Mouse (Mus musculus) kidney, postnatal 4 days (tissue): Measurements from ENCODE around the gene Fads3.

Experiments used
- DNase-seq, 2 experiments: peaks; one replicate each; pipeline ENCODE4 v3.0.0; 2021; ENCODE audit warnings: mixed read lengths in 2 of 2

The Fads3 gene

DNA sequence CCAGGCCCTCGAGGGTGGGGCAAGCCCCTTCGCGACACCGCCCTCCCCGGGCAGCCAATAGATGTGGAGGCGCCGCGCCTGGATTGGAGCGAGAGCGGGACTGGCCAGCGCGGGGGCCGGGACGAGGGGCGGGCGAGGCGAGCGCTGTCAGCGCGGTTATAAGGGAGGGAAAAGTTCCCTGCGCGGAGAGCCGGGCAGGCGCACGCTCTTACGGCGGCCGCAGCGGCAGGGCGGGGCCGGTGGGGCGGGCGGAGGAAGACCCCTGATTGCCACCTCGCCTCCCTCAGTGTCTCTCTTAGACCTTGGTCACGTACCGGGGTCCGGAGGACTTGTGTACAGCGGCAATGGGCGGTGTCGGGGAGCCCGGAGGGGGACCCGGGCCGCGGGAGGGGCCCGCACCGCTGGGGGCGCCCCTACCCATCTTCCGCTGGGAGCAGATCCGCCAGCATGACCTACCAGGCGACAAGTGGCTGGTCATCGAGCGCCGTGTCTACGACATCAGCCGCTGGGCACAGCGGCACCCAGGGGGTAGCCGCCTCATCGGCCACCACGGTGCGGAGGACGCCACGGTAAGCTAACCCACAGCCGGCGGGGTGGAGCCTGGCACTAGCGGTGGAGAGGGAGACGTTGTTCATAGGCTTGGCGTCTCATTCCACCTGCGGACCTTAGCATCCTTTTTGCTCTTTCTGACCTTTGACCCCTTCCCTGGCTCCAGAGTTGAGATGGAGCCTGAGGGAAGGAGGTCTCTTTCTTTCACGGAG is at the start of gene Fads3:
Gene Fads3, plus strand, starts transcription at position 182 of the 761 bp plus-strand sequence.
- DNase-seq = peak; percentile 86 to 90

DNA sequence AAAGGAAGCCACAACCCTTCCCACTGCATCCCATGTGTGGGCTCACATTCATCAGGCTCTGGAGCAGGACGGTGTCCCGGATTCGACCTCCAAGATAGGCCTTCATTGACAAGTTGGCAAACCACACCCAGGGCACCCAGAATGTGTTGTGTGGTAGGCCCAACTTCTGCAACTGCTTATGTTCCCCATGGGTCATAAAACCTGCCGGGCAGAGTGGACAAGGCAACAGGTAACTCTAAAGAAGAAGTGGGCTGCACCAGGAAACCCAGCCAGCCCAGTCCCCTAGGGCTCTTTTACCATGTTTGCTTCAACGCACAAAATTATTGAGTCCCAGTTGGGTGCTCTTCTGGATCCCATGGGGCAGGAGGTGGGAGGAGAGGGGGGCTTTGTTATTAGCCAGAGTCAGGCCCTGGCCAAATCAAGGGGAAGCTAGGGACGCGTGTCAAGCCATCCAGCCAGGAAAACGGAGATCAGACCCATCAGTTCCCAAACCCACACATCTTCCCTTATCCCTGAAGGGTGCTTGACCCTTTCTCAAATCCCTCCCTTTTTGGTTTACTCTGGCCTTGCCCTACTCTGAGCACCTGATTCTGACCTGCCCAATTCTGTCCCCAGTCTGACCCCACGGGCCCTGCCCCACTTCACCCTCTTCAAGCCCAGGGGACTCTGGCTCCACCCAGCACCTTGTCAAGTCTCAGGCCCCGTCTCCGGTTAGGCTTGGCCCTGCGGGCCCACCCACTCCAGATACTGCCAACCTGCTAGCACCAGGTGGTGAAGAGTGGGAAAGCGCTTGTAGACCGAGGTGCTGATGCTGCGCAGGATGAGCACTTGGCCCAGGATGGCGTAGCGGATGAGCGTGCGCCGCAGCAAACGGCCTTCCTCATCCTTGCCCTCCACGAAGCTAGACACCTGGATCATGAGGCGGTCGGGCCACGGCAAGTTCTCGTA is 49.1 kb upstream of the Fads3 start:
- peak in 1 of 2 experiments; percentile 23 for DNase-seq

DNA sequence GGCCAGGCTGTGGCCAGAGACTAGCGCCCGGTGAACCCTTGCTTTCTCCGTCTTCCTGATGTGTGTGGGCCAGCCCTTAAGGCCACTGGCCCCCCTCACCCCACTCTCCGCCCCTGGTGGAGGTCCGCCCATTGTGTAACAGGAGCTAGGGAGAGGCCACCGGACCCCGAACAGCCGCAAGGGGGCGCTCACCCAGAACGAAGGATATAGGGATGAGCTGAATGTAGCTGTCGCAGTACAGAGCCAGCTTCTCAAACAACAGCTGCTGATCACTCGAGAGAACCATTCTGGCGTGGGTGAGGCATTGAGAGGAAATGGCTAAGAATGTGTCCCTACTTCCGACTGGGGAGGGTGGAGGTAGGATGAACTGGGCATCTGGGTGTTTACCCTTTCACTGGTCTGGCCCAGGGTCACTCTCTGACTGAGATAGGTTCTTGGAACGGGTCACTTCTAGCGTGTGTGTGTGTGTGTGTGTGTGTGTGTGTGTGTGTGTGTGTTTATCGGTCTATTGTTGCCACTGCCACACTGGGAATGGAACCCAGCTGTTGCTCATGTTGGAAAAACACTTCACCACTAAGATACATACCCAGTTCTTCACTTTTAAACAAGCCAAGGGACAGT is 48.2 kb upstream of the Fads3 start:
- DNase-seq = peak; percentile 98

DNA sequence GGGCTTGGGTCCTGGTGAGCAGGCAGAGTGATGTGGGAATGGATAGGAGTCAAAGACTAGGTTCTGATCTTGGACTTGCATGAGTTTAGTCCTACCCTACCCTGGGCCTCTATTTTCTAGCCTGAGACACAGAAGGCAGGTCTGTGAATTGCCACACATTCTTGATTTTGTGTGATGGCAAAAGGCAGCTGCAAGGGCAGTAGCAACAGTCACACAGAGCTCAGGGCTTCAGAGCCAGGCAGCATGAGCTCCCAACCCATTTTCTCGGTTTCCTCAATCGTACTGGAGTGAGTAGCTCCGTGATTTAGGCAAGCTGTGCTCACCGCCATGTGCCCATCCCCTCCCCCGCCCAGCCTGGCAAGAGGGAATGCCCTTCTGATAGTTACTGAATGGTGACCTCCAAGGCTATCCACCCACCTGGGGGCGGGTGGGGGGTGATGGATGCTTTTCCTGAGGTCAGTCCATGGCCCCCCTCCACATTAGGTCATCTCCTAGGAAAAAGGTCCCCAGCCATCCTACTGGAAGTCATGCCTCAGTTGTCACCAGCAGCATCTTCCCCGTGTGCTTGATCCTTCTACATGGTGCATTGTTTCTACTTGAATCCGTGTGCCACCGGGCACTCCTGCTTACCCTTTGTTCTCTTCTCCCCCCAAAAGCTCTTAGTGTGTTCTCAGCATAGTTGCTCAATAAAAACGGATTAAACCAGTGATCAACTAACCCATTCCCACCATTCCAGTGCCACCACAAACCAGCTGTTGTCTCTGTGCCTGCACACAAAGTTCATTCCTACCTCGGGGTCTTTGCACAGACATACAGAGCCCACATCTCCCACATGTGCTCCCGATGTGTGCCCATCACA is 43.9 kb upstream of the Fads3 start:
- no peak for DNase-seq

DNA sequence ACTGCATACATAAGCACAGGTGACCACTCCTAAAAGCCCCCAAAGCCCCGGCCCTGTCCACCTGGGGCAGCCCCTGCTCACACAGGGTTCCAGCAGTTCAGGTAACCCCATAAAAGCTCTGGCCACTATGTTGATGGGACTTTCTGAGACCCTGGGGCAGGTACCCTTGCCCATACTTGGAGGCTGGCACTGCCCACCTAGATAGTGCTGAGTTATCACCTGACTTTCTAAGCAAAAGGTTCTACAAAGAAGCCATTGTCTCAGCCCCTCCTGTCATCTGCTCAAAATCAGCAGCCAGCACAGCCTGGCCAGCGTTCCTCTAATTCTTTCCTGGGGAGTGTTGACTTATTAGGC is 43.3 kb upstream of the Fads3 start:
- DNase-seq = no peak

DNA sequence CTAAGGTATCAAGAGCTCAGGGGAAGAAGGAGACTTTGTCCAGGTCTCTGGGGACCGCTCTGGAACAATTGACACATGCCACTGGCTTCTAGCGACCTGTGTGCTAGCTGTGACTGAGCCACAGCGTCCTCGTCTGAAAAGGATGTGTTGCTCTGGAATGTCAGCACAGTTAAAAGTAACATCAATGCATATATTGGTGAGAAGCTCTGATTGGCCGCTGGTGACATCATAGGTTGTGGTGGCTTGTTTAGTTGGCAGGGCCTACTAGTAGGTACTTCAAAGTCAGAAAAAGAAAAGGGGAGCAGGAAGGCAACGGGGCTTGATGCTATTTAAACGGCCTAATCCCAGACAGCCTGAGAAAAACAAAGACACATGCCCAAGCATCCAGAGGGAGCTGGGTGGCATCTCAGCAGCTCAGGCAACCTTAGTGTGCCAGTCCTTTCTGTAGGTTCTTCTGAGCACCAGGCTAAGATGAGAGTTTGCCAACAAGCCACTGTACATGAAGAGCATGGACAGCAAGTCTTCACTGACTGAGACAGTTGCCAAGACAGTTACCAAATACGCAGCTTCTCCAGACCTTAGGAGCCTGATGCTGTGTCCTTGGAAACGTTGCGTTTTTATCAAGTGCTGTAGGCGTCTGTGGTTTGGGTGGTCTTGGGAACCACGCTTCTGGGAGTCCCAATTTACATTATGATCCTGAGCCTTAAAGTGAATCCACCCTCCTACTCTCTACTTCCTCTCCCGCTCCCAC is 42.5 kb upstream of the Fads3 start:
- DNase-seq = no peak

DNA sequence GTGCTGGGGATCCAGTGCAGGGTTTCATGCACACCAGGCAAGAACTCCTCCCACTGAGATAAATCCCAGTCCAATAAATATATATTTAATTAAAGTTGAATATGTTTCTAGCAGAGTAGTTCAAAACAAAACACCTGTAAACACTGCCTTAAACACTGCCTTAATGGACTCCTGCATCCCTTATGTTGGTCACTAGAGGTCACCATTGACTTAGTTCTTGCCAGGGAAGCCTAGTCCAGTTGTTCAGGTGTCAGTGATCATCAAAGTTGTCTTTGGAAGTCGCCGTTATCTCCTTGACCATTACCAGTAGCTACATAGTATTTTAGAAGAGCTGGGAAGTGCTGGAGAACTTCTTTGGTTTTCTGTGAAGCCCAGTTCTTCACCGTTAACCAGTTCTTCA is 41.0 kb upstream of the Fads3 start:
- peak in 1 of 2 experiments; percentile 46 for DNase-seq

DNA sequence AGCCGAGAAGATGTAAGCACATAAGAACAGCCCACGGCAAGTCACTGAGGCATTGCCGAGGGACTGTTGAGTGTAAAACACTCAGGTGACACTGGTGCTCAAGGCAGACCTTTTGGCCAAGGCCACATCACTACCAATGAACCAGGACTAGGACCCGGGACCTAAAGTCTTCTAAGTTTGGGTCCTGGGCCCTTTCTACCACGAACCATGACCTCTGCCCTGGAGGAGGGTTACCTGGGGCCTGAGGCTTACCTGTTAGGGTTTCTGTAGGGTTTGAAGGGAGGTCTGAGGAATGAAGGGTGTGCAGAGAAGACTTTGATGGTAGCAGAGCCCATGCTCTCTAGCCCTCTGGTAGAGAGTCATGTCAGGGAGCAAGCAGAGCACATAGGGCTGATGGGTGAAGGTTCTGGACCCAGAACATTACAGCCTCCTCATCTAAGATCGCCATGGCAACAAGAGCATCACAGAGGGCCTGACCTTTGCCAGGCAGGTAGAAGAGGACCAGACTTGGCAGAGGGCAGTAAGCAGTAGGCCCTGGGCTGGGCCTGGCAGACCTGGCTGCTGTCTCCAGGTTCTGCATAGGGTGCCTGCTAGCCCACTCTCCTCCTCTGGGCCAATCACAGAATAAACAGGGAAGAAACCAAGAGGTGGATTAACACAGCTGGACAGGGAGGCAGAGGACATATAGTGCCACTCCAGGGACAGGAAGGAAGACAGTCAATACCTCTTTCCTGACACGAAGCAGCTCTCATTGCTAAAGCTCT is 40.0 kb upstream of the Fads3 start, which contains the start of the genes Best1 and Rab3il1:
Gene Best1, minus strand, starts transcription at position 428 of the 764 bp plus-strand sequence.
Gene Rab3il1, plus strand, starts transcription at position 464 of the 764 bp plus-strand sequence.
- no peak for DNase-seq

DNA sequence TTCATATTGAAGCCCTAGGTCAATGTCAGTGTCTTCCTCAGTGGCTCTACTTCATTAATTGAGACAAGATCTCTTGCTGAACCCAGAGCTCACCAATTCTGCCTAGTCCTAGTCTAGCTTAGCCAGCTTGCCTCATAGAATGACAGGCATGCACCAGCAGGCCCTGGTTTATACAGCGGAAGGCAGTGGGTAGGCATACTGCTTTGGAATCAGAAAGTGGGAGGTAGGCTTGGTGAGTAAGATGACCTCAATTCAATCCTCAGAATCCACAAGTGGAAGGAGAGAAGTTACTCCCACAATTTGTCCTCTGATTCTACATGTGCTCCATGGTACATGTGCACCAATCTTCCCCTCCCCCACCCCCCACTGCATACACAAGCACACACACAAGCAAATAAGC is 37.7 kb upstream of the Fads3 start:
- no peak for DNase-seq

DNA sequence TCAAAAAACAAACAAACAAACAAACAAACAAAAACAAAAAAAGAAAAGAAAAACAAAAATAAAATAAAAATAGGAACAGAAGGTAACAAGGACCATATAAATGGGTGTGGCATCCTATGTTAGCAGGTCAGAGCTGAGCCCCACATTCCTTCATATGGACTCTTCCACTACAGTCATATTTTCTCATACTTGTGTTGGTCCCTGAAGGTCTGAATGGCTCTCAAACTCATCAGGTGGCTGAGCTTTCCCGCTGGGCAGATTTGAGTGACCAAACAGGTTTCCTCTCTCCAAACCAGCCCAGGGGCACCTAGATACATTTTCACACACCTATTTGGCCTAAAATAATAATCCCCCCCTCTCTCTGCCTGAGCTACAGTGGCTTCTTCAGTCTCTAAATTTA is 30.0 kb upstream of the Fads3 start:
- DNase-seq = no peak

DNA sequence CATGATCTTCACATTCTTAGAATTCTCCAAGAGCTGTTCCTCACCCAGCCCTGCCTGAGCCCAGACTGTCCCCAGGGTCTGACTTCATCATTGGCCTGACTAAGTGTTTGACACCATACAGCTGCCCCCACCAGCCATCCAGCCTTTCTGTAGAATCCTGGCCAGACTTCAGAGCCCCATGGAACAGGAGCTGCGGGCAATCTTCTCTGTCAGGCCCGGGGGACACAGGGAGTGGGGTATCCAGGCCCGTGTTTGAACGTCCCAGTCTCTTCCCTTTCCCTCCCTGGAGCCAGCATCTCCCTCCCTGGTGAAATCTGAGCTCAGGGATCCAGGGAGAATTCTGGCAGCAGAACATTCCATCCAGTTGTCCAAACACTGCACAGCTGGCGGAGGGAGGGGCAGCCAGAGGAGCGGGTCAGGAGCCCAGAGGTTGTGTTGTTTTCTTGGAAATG is 28.5 kb upstream of the Fads3 start:
- DNase-seq = peak; percentile 78 to 86

DNA sequence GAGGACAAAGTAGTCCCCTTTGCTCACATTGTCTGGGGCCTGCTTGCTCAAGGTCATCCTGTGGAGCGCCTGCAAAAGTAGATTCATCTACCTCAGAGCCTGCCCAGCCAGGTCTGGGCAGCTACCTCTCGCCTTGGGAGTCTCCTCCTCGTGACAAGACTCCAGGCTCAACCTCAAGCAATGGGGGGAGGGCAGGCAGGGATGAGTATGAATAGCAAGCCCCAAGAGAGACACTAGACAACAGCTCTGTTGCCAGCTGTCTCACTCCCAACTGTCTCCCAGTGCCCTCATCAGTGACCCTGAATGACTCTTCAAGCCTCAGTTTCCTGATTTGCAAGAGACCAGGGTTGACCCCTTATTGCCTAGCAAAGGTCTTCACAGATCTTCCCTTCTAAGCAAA is 28.0 kb upstream of the Fads3 start:
- DNase-seq = peak in 1 of 2 experiments; percentile 64

DNA sequence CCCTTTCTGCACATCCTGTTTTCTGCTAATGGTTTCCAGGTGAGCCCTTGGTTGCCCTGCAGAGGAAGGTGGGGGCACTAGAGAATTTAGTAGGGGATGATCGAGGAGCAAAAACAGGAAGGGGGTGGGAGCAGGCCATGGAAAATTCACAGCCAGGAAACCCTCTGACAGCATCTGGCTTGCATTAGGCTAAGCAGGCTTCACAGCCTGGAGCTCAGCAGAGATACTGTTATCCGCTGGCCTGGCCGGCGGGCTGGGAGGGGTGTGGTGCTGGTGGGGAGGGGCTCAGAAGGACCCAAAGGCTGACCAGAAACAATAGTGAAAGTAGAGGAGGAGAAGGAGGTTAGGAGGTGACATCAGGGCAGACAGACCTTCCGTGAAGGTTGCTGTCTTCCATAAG is 27.5 kb upstream of the Fads3 start:
- peak; percentile 56 to 72 for DNase-seq

DNA sequence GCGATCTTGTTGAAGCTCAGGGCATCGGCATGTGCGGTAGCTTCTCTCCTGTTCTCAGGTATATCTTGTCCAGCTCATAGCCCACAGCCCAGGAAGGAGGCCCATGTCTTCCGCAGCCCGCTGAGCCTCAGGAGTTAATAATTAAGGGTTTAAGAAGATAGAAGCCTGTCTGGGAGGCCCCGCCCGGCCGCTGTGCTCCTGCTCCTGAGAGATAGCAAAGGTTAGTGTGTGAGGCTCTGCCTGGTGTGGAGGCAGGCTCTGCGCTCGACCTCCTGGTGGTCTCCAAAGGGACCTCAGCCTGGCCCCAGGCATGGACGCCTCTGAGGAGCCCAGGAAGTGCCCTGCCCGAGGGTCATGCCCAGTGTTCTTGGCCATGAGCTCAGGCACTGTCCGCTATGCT is 26.5 kb upstream of the Fads3 start:
- peak in 1 of 2 experiments; percentile 62 for DNase-seq

DNA sequence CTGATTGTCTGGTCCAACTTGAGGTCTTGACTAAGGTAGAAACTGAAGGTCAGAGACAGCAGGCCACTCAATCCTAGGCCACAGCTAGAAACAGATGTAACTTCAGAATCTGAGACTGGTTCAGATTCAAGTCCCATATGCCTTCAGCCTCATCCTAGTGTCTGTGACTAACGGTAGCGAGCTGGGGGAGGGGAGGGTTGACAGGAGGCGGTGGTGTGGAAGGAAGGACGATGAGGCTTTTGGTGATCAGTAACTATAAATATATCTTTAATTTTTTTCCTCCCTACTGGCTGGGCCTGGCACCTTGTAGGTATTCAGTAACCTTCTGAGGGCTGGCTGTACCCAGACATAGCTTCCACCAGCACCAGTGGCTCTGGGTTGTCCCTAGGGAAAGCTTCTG is 25.9 kb upstream of the Fads3 start:
- DNase-seq = no peak

DNA sequence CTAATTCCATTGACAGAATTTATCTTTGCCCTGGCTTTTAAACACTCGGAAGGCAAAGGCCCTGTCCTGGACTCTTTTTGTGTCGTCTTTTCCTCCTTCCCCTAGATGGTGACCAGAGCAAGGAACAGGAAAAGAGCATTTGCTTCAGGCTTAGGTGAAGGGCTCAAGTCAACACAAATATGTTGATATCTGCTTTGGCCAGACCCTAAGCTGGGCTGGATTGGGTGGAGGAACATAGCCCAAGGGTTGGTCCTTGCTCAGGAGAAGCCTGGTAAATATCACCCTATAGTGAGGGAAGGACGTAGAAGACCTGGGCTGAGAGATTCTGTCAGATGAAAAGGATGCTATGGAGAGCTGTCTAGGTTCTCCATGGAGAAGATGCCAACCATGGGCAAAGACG is 25.2 kb upstream of the Fads3 start:
- DNase-seq = no peak

DNA sequence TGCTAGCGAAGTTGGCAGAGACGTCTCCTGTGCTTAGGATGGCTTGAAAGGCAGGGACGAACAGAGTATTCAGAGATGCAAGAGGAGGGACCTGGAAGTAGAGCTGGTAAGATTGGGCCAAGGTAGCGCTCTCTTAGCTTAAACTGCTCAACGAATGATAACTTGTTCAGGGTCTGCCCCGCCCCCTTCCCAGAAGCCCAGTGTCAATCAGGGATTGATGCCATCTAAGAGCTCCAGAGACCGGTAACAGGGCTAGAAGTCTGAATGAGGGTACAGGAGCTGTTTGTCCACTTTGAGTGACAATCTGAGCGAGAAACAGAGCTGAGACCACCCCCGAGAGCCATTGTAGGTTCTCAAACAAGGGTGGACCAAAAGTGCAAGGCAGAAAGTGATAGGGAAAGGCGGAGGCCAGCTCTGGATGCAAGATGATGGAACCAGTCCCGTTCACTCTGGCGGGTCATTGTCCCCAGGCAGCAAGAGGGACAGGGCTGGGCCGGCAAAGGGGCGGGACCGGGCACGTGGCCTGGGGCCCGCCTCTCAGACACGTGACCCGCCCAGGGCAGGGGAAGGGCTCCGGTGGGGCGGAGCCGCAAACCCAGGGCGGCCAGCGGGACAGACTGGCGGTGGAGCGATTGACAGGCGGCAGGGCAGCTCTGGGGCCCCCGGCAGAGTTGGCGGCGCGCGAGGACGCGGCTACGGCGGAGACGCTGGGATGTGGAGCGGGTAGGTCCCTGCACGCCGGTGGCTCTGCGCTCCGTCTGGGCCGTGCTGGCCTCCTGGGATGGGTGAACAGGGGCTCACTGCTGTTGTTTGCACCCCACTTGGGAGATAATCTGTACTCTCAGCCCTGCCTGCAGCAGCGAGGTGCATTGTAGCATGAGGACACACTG is 23.5 kb upstream of the Fads3 start:
- peak; percentile 93 to 95 for DNase-seq

DNA sequence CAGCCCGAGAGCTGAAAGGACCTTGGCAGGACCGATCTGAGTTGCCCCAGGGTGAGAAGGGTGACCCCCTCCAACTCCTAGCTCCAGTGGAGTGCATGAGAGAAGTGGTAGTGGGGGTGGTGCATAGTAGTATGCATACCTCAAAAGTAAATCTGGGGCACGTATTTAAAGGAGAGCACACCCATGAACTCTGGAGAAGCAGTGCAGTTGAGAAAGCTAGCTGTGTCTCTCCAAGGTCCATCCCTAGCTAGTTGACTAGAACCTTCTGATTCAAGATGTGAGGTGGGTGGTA is 22.9 kb upstream of the Fads3 start:
- no peak for DNase-seq

DNA sequence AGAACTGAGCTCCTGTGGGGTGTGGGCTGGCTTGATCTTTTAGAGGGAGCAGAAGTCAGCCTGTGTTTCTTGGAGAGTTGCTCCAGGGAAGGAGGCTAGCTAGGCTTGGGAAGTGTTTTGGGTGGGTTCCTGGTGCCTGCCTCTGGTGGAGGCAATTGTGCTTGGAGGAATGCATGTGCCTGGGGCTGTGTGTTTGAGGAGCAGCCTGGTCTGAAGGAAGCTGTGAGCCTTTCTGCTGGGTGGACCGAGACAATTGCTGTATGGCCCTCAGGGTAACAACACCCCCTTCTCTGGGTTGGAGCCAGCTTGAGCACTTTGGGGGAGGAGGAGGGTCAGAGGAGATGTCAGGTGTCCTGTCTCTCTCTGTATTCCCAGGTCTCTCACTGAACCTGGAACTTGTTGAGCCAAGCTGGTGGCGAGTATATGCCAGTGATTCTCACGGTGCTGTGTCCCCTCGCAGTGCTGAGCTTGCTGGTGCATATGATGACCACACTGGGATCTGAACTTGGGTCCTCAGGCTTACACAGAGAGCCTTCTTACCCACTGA is 22.1 kb upstream of the Fads3 start:
- no peak for DNase-seq

DNA sequence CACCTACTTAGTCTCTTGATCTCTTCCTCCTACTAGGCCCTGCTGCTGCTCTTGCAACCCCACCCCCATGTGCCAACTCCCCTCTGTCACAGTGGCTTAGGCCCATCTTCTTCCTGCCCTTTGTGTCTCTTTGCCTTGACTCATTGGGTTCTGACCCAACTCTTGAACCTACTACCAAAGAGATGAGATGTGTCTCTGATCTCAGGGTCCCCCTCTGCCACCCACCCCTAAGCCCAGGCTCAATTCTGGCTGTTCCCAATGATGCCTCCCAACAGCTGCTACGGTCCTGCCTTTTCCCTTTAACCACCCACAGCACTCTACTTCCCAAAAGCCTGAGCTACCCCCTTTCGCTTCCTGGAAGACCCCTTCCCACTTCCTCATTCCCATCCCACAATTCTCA is 19.4 kb upstream of the Fads3 start:
- DNase-seq = no peak
